Mouse (Mus musculus) B cell, adult 2 months (primary cell): Measurements from ENCODE around the gene Celf2.

Source experiments
- DNase-seq, 2 experiments: peaks; one replicate each; pipeline ENCODE4 v3.0.0; 2022

The Celf2 gene

GRCm38 (mm10) chr2:7080086-7080485 is 429.3 kb downstream of the Celf2 start:
- no peak for DNase-seq

- DNase-seq: no peak
Measured at GRCm38 (mm10) chr2:7079390-7079789, 430.0 kb downstream of the Celf2 start.

DNA sequence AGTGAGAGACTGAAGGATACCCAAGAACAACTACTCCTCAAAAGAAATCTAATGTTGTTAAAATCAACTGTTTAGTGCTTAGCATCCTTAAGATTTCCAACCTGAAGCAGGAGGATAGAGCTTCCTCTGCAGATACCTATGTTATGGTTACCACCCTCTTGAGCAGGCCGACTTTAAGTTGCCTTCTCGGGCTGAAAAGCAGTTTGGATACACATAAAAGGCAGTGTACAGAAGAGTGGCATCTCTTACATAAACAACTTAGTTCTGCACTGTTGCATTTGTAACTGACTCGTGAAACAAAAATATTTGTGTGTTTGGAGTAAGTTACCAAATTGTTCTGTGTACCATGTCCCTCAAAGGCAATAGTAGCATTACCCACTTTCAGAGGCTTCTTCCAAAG is 435.6 kb downstream of the Celf2 start:
- no peak for DNase-seq

DNA sequence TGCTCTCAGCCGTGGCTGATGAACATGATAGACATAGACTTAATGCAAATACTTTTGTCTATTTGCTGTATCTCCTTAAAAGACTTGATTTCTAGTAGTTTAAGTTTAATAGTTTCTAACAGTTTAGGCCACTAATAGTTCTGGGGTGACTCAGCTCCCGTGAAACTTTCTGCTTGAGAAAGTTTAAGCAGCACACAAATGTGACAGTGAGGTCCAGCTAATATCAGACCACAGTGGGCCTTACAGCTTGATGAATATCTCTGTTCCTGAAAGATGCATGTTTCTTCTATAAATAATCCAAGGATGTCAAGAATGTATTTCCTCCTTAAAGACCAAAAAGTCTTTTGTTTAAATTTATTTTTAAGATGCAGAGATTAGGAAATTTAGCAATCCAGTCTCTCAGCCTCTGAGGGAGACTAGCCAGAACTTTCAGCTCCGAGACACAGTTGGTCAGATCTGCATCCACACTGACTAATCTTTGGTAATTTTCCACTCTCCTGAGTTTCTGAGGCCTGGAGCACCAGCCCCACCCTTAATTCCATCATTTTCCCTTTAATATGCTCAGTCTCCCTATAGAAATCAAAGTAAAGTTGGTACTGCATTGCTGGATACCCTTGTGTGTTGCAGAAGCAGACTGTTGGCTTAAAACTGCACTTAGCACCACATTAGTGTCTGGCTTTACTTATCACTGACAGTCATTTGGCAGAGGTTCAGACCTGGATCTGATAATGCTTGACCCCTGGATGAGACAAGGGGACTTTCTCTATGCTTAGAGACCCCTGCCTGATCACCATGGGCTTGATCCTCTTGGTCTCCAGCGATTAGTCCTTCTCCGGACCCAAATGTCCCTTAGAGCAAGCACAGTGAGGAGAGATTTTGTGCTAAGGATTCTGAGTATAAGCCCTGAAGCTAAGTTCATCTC is 436.8 kb downstream of the Celf2 start:
- DNase-seq: no peak

- no peak for DNase-seq
Measured at GRCm38 (mm10) chr2:7069458-7069857, 439.9 kb downstream of the Celf2 start.

- DNase-seq: no peak
Measured at GRCm38 (mm10) chr2:7068281-7068680, 441.1 kb downstream of the Celf2 start.

- DNase-seq: no peak
Measured at GRCm38 (mm10) chr2:7063574-7064192, 445.7 kb downstream of the Celf2 start.

GRCm38 (mm10) chr2:7060490-7061105 is 448.8 kb downstream of the Celf2 start:
- DNase-seq: no peak

DNA sequence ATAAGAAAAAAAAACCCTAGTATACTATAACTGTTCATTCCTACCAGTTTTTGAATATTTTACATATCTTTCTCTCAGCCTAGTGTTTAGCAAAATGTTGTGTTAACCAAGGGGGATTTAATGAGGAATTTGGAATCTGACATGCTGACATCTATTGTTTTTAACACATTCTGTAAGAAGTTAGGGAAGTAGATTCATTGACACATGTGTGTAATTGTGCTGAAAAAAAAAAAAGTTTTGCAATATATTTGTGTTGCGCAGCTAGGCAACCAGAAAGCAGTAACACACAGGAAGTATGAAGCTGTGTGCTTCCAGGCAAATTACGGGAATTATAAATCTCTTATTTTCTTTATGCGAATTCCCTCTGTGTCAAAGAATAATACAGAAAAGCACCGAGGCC is 453.0 kb downstream of the Celf2 start:
- no peak for DNase-seq

GRCm38 (mm10) chr2:7055958-7056357 is 453.4 kb downstream of the Celf2 start:
- no peak for DNase-seq

DNA sequence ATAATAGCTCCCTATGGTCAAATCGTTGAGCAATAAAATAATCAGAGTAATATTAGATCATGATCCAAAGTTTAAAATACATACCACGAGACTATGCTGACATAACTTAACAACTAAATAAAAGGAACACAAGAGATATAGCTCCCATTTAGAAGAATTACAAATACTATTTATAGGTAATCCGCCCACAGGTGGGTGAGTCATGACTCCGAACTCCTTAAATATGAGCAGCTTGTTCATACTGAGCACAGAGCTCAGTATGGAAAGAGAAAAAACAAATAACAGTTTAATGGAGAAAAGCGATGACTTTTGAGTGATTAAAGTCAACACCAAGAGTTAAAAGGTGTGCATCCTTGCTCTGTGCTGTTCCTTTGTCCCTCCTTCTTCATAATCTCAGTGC is 458.3 kb downstream of the Celf2 start:
- DNase-seq: no peak

DNA sequence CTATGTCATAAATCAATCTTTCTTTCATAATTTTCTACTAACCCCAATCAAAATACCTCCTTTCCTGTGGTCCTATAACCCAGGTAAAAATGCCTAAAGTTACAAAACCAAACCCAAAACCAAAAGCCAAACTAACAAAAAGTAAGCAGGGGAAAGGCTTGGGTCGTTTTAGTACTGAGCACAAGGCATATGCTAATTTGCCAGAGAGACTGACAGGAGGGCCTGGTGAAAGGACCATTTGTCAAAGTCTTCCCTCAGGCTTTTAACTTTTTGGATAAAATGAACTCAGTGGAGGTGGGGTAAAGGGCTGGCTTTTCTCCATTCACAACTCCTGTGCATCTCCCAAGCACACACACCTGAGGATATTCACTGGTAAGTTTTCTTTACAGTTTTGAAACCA is 463.2 kb downstream of the Celf2 start:
- DNase-seq: no peak

DNA sequence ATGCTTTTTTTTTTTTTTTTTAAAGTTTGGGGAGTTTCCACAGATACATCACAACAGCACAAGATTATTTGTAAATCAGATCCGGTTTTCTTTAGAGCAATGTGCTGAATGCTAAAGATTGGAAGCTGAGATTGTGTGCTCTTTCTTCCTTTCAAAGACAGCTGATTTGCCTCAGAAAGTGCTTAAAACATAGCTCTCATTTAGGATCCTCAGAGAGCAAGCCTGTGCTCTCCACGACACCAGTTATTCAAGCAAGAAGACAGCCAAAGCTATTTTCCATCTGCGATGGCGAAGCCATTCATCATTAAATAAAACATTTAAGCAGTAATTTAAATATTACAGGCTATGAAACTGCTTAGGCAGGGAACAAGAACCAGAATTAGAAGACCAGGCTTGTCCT is 463.8 kb downstream of the Celf2 start:
- no peak for DNase-seq

- DNase-seq: no peak
Measured at GRCm38 (mm10) chr2:7043770-7044459, 465.4 kb downstream of the Celf2 start.

DNA sequence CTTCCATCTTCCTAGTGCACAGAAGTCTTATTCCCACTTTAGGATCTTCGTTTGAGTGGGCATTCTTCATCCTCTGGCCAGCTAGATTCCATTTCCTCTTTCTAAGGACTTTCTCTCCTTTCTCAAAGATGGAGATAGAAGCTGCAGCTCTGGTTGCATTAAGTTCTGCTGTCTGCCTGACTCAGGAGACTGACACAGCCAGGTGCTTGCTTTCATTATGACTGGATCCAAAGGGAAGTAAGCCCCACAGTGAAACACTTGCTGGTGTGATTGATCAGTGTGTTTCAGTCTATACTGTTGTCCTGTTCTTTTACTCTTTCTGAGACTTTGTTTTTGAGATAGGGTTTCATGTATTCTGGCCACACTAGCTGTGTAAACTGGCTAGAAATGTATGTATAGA is 468.4 kb downstream of the Celf2 start:
- no peak for DNase-seq

DNA sequence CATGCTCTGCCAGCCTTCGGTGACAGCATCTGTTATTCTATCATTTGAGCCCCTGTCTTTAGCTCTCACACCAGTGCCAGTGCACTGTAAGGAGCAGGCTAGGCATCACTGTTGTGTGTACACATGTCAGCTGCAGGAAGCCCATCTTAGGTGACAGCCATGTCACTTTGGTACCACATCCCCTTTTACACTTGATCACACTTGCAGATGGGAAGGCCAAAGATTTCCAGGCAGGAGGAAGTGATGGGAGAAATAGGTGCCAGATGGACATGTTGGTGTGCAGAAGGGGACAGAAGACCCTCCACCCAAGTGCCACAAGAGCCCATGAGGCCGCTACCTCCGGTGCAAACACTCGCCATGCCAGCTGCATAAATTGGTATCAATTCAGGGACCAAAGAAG is 470.4 kb downstream of the Celf2 start:
- no peak for DNase-seq

DNA sequence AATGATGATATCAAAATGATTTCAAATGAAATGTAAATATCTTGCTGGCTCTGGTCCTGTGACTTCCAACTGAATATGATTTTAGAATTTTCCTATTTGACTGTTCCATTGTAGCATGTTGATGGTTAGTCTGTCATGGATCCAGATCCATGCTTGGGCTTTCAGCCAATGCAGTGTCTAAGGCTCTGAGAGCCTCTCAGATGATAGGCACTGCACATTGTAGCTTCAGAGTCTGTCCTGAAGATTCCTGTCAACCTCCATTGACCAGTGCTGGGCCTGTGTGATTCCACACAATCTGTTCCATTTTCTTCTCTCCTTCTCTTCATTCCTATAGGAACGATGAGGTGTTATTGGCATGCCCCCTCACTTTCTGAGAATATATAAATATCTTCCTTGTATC is 478.0 kb downstream of the Celf2 start:
- DNase-seq: no peak

DNA sequence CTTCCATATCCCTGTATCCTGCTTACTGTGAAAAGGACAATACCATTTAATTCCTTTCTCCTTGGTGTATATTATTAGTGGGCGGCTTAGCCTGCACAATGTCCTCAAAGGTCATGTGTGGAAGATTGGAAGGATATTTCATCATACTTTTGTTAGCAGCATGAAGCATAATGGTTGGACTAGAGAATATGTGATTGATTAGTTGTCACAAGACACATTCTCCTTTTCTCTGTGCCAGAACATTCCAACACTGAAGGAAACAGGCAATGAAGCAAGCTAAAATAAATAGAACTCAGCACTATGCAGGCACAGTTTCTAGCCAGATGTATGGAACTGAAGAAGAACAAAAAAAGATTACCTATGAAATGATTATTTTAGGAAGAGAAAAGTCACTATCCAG is 482.6 kb downstream of the Celf2 start:
- DNase-seq: no peak

DNA sequence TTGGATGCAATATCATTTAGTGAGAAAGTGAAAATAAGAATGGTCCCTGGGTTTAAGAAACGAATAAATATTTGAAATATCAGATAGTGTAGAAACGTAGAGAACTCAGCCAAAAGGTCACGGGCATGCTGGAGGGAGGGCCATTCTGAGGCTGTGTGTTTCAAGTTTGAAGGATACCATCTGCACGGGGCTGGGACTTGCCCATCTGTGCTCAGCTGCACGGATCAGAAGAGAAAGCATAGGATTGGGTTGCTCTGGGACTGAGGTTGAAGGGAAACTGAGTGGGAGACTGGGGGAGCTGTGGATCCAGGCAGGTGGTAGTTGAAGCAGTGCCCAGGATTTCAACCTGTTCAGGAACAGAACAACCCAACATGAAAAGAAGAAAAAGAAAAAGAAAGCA is 483.8 kb downstream of the Celf2 start:
- DNase-seq: no peak

DNA sequence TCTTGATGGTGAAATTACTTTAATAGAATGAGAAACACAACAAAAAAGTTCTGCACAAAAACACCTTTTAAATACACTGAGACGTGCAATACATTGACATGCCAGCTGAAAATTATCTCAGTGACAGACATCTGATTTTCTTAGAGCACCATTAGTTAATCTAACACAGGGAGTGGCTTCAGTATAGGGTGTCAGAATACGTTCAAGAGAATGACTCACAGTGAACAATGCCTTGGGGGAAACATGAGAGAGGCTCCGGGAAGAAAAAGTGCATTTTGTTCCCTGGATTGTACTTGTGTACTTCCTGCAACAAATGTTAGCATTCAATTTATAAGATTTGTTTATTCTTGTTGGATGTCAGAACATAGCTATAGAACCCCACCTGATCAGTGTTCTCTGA is 487.2 kb downstream of the Celf2 start:
- DNase-seq: no peak

GRCm38 (mm10) chr2:7017384-7018113 is 491.8 kb downstream of the Celf2 start:
- DNase-seq: no peak

DNA sequence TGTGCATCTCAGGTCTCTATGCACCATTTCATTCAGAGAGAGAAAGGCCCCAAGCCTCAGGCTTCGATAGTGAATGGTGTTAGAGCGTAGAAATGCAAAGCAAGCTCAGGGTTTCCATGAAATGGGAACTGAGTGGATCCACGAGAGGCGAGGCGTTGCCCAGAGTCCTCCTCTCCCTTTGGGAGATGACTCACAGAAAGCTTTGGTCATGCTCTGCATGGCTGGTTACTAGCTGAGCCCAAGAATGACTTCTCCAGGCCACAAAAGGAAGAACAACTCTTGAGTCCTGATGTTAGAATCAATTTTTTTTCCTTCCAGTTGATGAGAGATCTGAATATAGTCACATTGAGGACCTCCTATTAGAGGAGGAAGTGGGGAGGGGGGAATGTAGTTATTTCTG is 496.2 kb downstream of the Celf2 start:
- DNase-seq: peak in 1 of 2 experiments; percentile 5

DNA sequence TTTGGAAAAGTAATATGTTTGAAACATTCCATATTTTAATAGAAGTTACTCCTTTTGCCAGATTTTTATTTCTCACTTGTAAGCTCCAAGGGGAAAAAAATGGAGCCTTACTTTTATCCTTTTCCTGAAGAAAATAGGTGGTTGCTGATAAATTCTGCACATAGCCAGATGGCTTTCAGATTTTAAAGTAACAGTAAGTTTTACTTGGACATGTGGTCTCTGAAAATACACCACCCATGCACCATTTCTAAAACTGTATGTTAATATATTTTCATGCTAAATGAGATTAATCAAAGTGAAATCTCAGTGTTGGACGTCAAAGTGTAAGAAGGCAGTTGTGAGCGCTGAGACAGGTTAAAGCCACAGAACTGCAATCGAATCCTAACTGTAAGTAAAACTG is 502.5 kb downstream of the Celf2 start:
- DNase-seq: no peak
